Mouse (Mus musculus): ENCODE results near the gene Dennd6a.

- no peak for TF ChIP-seq GATA1 (IDR thresholded peaks at IDR 0.05; ENCODE audit: low read length)
- TF ChIP-seq TAL1 (IDR thresholded peaks at IDR 0.05; ENCODE audit: low read length) = no peak
These were observed 5.1 kb downstream of the Dennd6a start for GRCm38 (mm10) chr14:26578791-26579191.
